Mouse (Mus musculus): Measurements from ENCODE around the gene Smc1a. TPM values are rescaled to one million over a fixed set of nuclear protein-coding genes. Genes with fewer than 3 reads are reported as not detected.

The Smc1a gene
- polyA plus RNA-seq (2012; ENCODE audit: insufficient read depth, insufficient read length, low replicate concordance, missing spikeins) = 161 TPM in 1 of 2 replicates, not detected in the other

GRCm38 (mm10) chrX:152016151-152017145, at the start of gene Smc1a, which contains the start of gene Ribc1:
Gene Smc1a, plus strand, starts transcription at chrX:152016428.
Gene Ribc1, minus strand, starts transcription at chrX:152016295.
- TF ChIP-seq CTCF (IDR thresholded peaks at IDR 0.05; ENCODE audit: insufficient read depth, low read depth, low read length) (no peak), POLR2A (IDR thresholded peaks at IDR 0.05; ENCODE audit: insufficient read depth, low read depth, low read length) (peak; percentile 43; the same call in 1 of the 2 replicates)
- WGBS = 14% methylated on average over 63 of the region's 64 CpGs
- Histone ChIP-seq H3K4me1 (ENCODE audit: control insufficient read depth, insufficient read depth, low read length) (no peaks in the 10 kb centered on the region; the same call in 1 of the 2 replicates), H3K27ac (ENCODE audit: insufficient read depth, low read depth, low read length) (peak within 1 kb of the TSS; percentile 82), H3K4me3 (ENCODE audit: insufficient read depth, low read depth, low read length) (peak within 1 kb of the TSS; percentile 76)

GRCm38 (mm10) chrX:151999006-151999710, 17.1 kb upstream of the Smc1a start:
- no peaks in the 10 kb centered on the region for H3K4me1 ChIP-seq (ENCODE audit: control insufficient read depth, insufficient read depth, low read length)
- no peak overlapping the region for H3K27ac ChIP-seq (ENCODE audit: insufficient read depth, low read depth, low read length)
- no peak for TF ChIP-seq CTCF (IDR thresholded peaks at IDR 0.05; ENCODE audit: insufficient read depth, low read depth, low read length)
- no peak overlapping the region for H3K4me3 ChIP-seq (ENCODE audit: insufficient read depth, low read depth, low read length)
- 58% methylated on average over 4 of the region's 4 CpGs for WGBS

- WGBS = 35% methylated on average over 9 of the region's 9 CpGs
- H3K4me3 ChIP-seq (ENCODE audit: insufficient read depth, low read depth, low read length) = peak overlapping the region; percentile 65; the same call in 1 of the 2 replicates
- H3K4me1 ChIP-seq (ENCODE audit: control insufficient read depth, insufficient read depth, low read length) = no peaks in the 10 kb centered on the region
- TF ChIP-seq CTCF (IDR thresholded peaks at IDR 0.05; ENCODE audit: insufficient read depth, low read depth, low read length) = no peak
- no peak for TF ChIP-seq POLR2A (IDR thresholded peaks at IDR 0.05; ENCODE audit: insufficient read depth, low read depth, low read length)
- H3K27ac ChIP-seq (ENCODE audit: insufficient read depth, low read depth, low read length) = no peak overlapping the region
Observed at GRCm38 (mm10) chrX:152001182-152001684, 15.0 kb upstream of the Smc1a start.

GRCm38 (mm10) chrX:152001737-152002710, 14.2 kb upstream of the Smc1a start, which contains the start of gene Hsd17b10:
Gene Hsd17b10, plus strand, starts transcription at chrX:152001845.
- no peaks in the 10 kb centered on the region for H3K4me1 ChIP-seq (ENCODE audit: control insufficient read depth, insufficient read depth, low read length)
- peak within 1 kb of the TSS; percentile 65 for H3K4me3 ChIP-seq (ENCODE audit: insufficient read depth, low read depth, low read length)
- 12% methylated on average over 39 of the region's 41 CpGs for WGBS
- TF ChIP-seq CTCF (IDR thresholded peaks at IDR 0.05; ENCODE audit: insufficient read depth, low read depth, low read length) (no peak), POLR2A (IDR thresholded peaks at IDR 0.05; ENCODE audit: insufficient read depth, low read depth, low read length) (peak; percentile 53; the same call in 1 of the 2 replicates)
- H3K27ac ChIP-seq (ENCODE audit: insufficient read depth, low read depth, low read length) = no peak within 1 kb of the TSS

GRCm38 (mm10) chrX:152002865-152003264, 13.4 kb upstream of the Smc1a start:
- Histone ChIP-seq H3K4me3 (ENCODE audit: insufficient read depth, low read depth, low read length) (no peak overlapping the region), H3K27ac (ENCODE audit: insufficient read depth, low read depth, low read length) (no peak overlapping the region), H3K4me1 (ENCODE audit: control insufficient read depth, insufficient read depth, low read length) (no peaks in the 10 kb centered on the region)
- TF ChIP-seq POLR2A (IDR thresholded peaks at IDR 0.05; ENCODE audit: insufficient read depth, low read depth, low read length) (no peak), CTCF (IDR thresholded peaks at IDR 0.05; ENCODE audit: insufficient read depth, low read depth, low read length) (no peak)
- 32% methylated on average over 2 of the region's 2 CpGs for WGBS

GRCm38 (mm10) chrX:152007863-152008262, 8.4 kb upstream of the Smc1a start:
- WGBS = 78% methylated on average over 1 of the region's 1 CpGs
- no peak overlapping the region for H3K4me3 ChIP-seq (ENCODE audit: insufficient read depth, low read depth, low read length)
- no peak overlapping the region for H3K27ac ChIP-seq (ENCODE audit: insufficient read depth, low read depth, low read length)
- TF ChIP-seq CTCF (IDR thresholded peaks at IDR 0.05; ENCODE audit: insufficient read depth, low read depth, low read length) (no peak), POLR2A (IDR thresholded peaks at IDR 0.05; ENCODE audit: insufficient read depth, low read depth, low read length) (no peak)
- H3K4me1 ChIP-seq (ENCODE audit: control insufficient read depth, insufficient read depth, low read length) = no peaks in the 10 kb centered on the region

GRCm38 (mm10) chrX:152015752-152016150, 477 bp upstream of the Smc1a start:
- TF ChIP-seq CTCF (IDR thresholded peaks at IDR 0.05; ENCODE audit: insufficient read depth, low read depth, low read length) (no peak), POLR2A (IDR thresholded peaks at IDR 0.05; ENCODE audit: insufficient read depth, low read depth, low read length) (no peak)
- WGBS = 16% methylated on average over 11 of the region's 11 CpGs
- Histone ChIP-seq H3K4me3 (ENCODE audit: insufficient read depth, low read depth, low read length) (peak overlapping the region; percentile 76), H3K4me1 (ENCODE audit: control insufficient read depth, insufficient read depth, low read length) (no peaks in the 10 kb centered on the region; the same call in 1 of the 2 replicates), H3K27ac (ENCODE audit: insufficient read depth, low read depth, low read length) (peak overlapping the region; percentile 82)

- H3K27ac ChIP-seq (ENCODE audit: insufficient read depth, low read depth, low read length) = no peak overlapping the region
- H3K4me1 ChIP-seq (ENCODE audit: control insufficient read depth, insufficient read depth, low read length) = no peaks in the 10 kb centered on the region; the same call in 1 of the 2 replicates
- 24% methylated on average over 14 of the region's 14 CpGs for WGBS
- TF ChIP-seq CTCF (IDR thresholded peaks at IDR 0.05; ENCODE audit: insufficient read depth, low read depth, low read length) = no peak
- no peak for TF ChIP-seq POLR2A (IDR thresholded peaks at IDR 0.05; ENCODE audit: insufficient read depth, low read depth, low read length)
- H3K4me3 ChIP-seq (ENCODE audit: insufficient read depth, low read depth, low read length) = peak overlapping the region; percentile 76
Observed at GRCm38 (mm10) chrX:152017186-152017585, 958 bp downstream of the Smc1a start.

Measured in olfactory bulb, adult 2 months (tissue).